Mouse (Mus musculus) thymus, adult 2 months (tissue): ENCODE data around the gene Ccr10. TPM values are rescaled to one million over a fixed set of nuclear protein-coding genes. Genes with fewer than 3 reads are reported as not detected.

Source experiments
- DNase-seq: peaks from one replicate; pipeline ENCODE4 v3.0.0; 2021
- H3K27ac ChIP-seq: fragments of 200-500 bp; 2 replicates; pipeline ENCODE4 v1.5.1; 2012; ENCODE audit warnings: low read length, control low read depth; ENCODE audit not compliant: control insufficient read depth, insufficient read depth
- H3K27me3 ChIP-seq: fragments of 200-500 bp; 2 replicates; pipeline ENCODE4 v1.6.1; 2012; ENCODE audit warnings: mild to moderate bottlenecking, low read length, moderate library complexity, mixed read lengths; ENCODE audit not compliant: control insufficient read depth, insufficient read depth
- H3K36me3 ChIP-seq: fragments of 200-500 bp; 2 replicates; pipeline ENCODE4 v1.6.1; 2012; ENCODE audit warnings: mild to moderate bottlenecking, low read length, moderate library complexity; ENCODE audit not compliant: control insufficient read depth, insufficient read depth
- H3K4me1 ChIP-seq: fragments of 200-500 bp; replicated peaks from 2 replicates; pipeline ENCODE4 v1.6.1; 2012; ENCODE audit warnings: low read length; ENCODE audit not compliant: control insufficient read depth, insufficient read depth
- H3K4me3 ChIP-seq: fragments of 200-500 bp; 2 replicates; pipeline ENCODE4 v1.5.1; 2012; ENCODE audit warnings: mild to moderate bottlenecking, low read length, control low read depth, moderate library complexity; ENCODE audit not compliant: control insufficient read depth, insufficient read depth
- CTCF ChIP-seq: fragments of 200-500 bp; IDR thresholded peaks from 2 replicates; pipeline ENCODE4 v1.5.1; 2012; ENCODE audit warnings: mild to moderate bottlenecking, control low read depth, low read length, moderate library complexity, borderline replicate concordance; ENCODE audit not compliant: control insufficient read depth, poor library complexity, insufficient read depth; ENCODE audit errors: extremely low read depth
- POLR2A ChIP-seq: fragments of 200-500 bp; IDR thresholded peaks from 2 replicates; pipeline ENCODE4 v1.6.1; 2012; ENCODE audit warnings: mild to moderate bottlenecking, low read length, control low read depth, moderate library complexity; ENCODE audit not compliant: control insufficient read depth, poor library complexity, insufficient read depth; ENCODE audit errors: extremely low read depth
- WGBS: fragments of 180-500 bp; shearing (Covaris S2); methylation state at CpG from one replicate; pipeline ENCODE4 v1.1.7; 2018; 5-methylcytosine and 5-hydroxymethylcytosine counted together
- polyA plus RNA-seq: library from polyadenylated mRNA; depleted of rRNA; stranded (reverse); fragments of >200 nt; gene quantifications from 2 replicates; pipeline ENCODE4 v1.2.3, GENCODE M21; 2012

Gene Ccr10
- polyA plus RNA-seq, 1 experiment = 3.9 TPM

GRCm38 (mm10) chr11:101143338-101144225, 31.7 kb downstream of the Ccr10 start:
- Histone ChIP-seq H3K27me3 (peaks cover 6% of the 10 kb centered on the region; the same call in 1 of the 2 replicates), H3K36me3 (no peaks in the 10 kb centered on the region), H3K4me3 (peak overlapping the region; percentile 55), H3K27ac (peak overlapping the region; percentile 77), H3K4me1 (peaks cover 7% of the 10 kb centered on the region; the same call in 1 of the 2 replicates)
- WGBS = 16% methylated on average over 19 of the region's 19 CpGs
- 0 out of 2 replicates have a peak, but pooled peaks have one; percentile 30 for TF ChIP-seq POLR2A
- no peak for TF ChIP-seq CTCF
- DNase-seq = peak; percentile 64

- Histone ChIP-seq H3K4me1 (peaks cover 7% of the 10 kb centered on the region; the same call in 1 of the 2 replicates), H3K27ac (no peak overlapping the region), H3K27me3 (peaks cover 6% of the 10 kb centered on the region; the same call in 1 of the 2 replicates), H3K36me3 (no peaks in the 10 kb centered on the region), H3K4me3 (no peak overlapping the region)
- no peak for DNase-seq
- WGBS = 98% methylated on average over 10 of the region's 10 CpGs
- TF ChIP-seq CTCF (no peak), POLR2A (no peak)
Measured at GRCm38 (mm10) chr11:101142215-101142967, 32.9 kb downstream of the Ccr10 start.

GRCm38 (mm10) chr11:101141088-101141487, 34.2 kb downstream of the Ccr10 start:
- Histone ChIP-seq H3K27me3 (peaks cover 6% of the 10 kb centered on the region; the same call in 1 of the 2 replicates), H3K4me1 (peaks cover 7% of the 10 kb centered on the region; the same call in 1 of the 2 replicates), H3K27ac (no peak overlapping the region), H3K36me3 (no peaks in the 10 kb centered on the region), H3K4me3 (no peak overlapping the region)
- 88% methylated on average over 8 of the region's 8 CpGs for WGBS
- TF ChIP-seq POLR2A (no peak), CTCF (no peak)
- no peak for DNase-seq

GRCm38 (mm10) chr11:101140164-101140819, 35.0 kb downstream of the Ccr10 start:
- Histone ChIP-seq H3K27me3 (peaks cover 6% of the 10 kb centered on the region; the same call in 1 of the 2 replicates), H3K4me1 (peaks cover 7% of the 10 kb centered on the region; the same call in 1 of the 2 replicates), H3K4me3 (no peak overlapping the region), H3K27ac (no peak overlapping the region), H3K36me3 (no peaks in the 10 kb centered on the region)
- DNase-seq = no peak
- no peak for TF ChIP-seq POLR2A
- TF ChIP-seq CTCF = no peak
- WGBS = 67% methylated on average over 27 of the region's 27 CpGs

GRCm38 (mm10) chr11:101138536-101139181, 36.6 kb downstream of the Ccr10 start:
- no peaks in the 10 kb centered on the region for H3K36me3 ChIP-seq
- no peak overlapping the region for H3K27ac ChIP-seq
- 43% methylated on average over 15 of the region's 15 CpGs for WGBS
- TF ChIP-seq POLR2A = no peak
- no peak for TF ChIP-seq CTCF
- H3K4me3 ChIP-seq = no peak overlapping the region
- peaks cover 6% of the 10 kb centered on the region; the same call in 1 of the 2 replicates for H3K27me3 ChIP-seq
- peaks cover 7% of the 10 kb centered on the region; the same call in 1 of the 2 replicates for H3K4me1 ChIP-seq
- no peak for DNase-seq
